Mouse (Mus musculus) embryonic facial prominence, embryonic 14.5 days (tissue): ENCODE results near the gene Timm8a1. TPM values are rescaled to one million over a fixed set of nuclear protein-coding genes. Genes with fewer than 3 reads are reported as not detected.

Experiments
- ATAC-seq: fragments of 200-750 bp; cut with Nextera tagmentation; 2 replicates; pipeline ENCODE4 v1.8.0; 2017; ENCODE audit warnings: low read depth, moderate number of reproducible peaks, moderate TSS enrichment
- DNase-seq: peaks from one replicate; pipeline ENCODE4 v3.0.0-alpha.2; 2015; ENCODE audit warnings: low spot score
- H3K27ac ChIP-seq: fragments of 300-500 bp; sonication (generic); replicated peaks from 2 replicates; pipeline ENCODE4 v1.5.1; 2014; ENCODE audit warnings: low read depth, mild to moderate bottlenecking, low read length, moderate library complexity
- H3K27me3 ChIP-seq: fragments of 300-500 bp; sonication (generic); replicated peaks from 2 replicates; pipeline ENCODE4 v1.6.1; 2014; ENCODE audit warnings: low read length; ENCODE audit not compliant: control insufficient read depth, insufficient read depth
- H3K36me3 ChIP-seq: fragments of 300-500 bp; sonication (generic); 2 replicates; pipeline ENCODE4 v1.6.1; 2014; ENCODE audit warnings: low read length, mixed read lengths; ENCODE audit not compliant: control insufficient read depth, insufficient read depth
- H3K4me1 ChIP-seq: fragments of 300-500 bp; sonication (generic); 2 replicates; pipeline ENCODE4 v1.6.1; 2014; ENCODE audit warnings: antibody characterized with exemption, low read length; ENCODE audit not compliant: control insufficient read depth, insufficient read depth
- H3K4me2 ChIP-seq: fragments of 300-500 bp; sonication (generic); 2 replicates; pipeline ENCODE4 v1.6.1; 2014; ENCODE audit warnings: low read depth, mild to moderate bottlenecking, low read length, moderate library complexity, mixed read lengths
- H3K4me3 ChIP-seq: fragments of 300-500 bp; sonication (generic); 2 replicates; pipeline ENCODE4 v1.5.1; 2014; ENCODE audit warnings: low read depth, mild to moderate bottlenecking, low read length
- H3K9ac ChIP-seq: fragments of 300-500 bp; sonication (generic); 2 replicates; pipeline ENCODE4 v1.6.1; 2014; ENCODE audit warnings: low read depth, mild to moderate bottlenecking, low read length, moderate library complexity, mixed read lengths
- H3K9me3 ChIP-seq: fragments of 300-500 bp; sonication (generic); 2 replicates; pipeline ENCODE4 v1.6.1; 2016; ENCODE audit warnings: low read length; ENCODE audit not compliant: control insufficient read depth
- WGBS: fragments of 180-500 bp; shearing (Covaris S2); extraction: QIAGEN DNeasy Blood & Tissue Kit; methylation state at CpG from one replicate; pipeline ENCODE4 v1.1.7; 2014; 5-methylcytosine and 5-hydroxymethylcytosine counted together
- polyA plus RNA-seq: library from polyadenylated mRNA; unstranded; fragments of >200 nt; fragmentation: Nextera tagmentation; extraction: Ambion mirVana; gene quantifications from 2 replicates; pipeline ENCODE4 v1.2.1, GENCODE M21; 2014

The Timm8a1 gene
- polyA plus RNA-seq = 69.9 and 70.3 TPM in 2 replicates

- no peaks in the 10 kb centered on the region for H3K36me3 ChIP-seq
- H3K4me3 ChIP-seq = peak within 1 kb of the TSS; percentile 53
- H3K9ac ChIP-seq = peak within 1 kb of the TSS; percentile 68
- no peaks in the 10 kb centered on the region for H3K27me3 ChIP-seq
- peak within 1 kb of the TSS; percentile 57 for H3K4me2 ChIP-seq
- DNase-seq (peak; percentile 55), ATAC-seq (peak; percentile 96)
- H3K27ac ChIP-seq = peak within 1 kb of the TSS; percentile 90
- no peaks in the 10 kb centered on the region for H3K4me1 ChIP-seq
- 25% methylated on average over 21 of the region's 61 CpGs for WGBS
- no peaks in the 10 kb centered on the region for H3K9me3 ChIP-seq
Measured at GRCm38 (mm10) chrX:134541145-134541954, at the start of gene Timm8a1. TSS of gene Timm8a1 (minus strand) at chrX:134541865.

GRCm38 (mm10) chrX:134589836-134590235 is 48.2 kb upstream of the Timm8a1 start:
- 47% methylated on average over 5 of the region's 5 CpGs for WGBS
- H3K4me1 ChIP-seq = no peaks in the 10 kb centered on the region
- no peaks in the 10 kb centered on the region for H3K27me3 ChIP-seq
- no peak overlapping the region for H3K4me3 ChIP-seq
- ATAC-seq (no peak), DNase-seq (no peak)
- no peaks in the 10 kb centered on the region for H3K9me3 ChIP-seq
- H3K9ac ChIP-seq = no peak overlapping the region
- H3K4me2 ChIP-seq = no peak overlapping the region
- H3K27ac ChIP-seq = no peak overlapping the region
- peaks cover 13% of the 10 kb centered on the region for H3K36me3 ChIP-seq

- Histone ChIP-seq H3K36me3 (peaks cover 13% of the 10 kb centered on the region), H3K27me3 (no peaks in the 10 kb centered on the region), H3K27ac (no peak overlapping the region), H3K9ac (no peak overlapping the region), H3K4me2 (no peak overlapping the region), H3K9me3 (no peaks in the 10 kb centered on the region), H3K4me3 (no peak overlapping the region), H3K4me1 (no peaks in the 10 kb centered on the region)
- ATAC-seq (no peak), DNase-seq (no peak)
- WGBS = 83% methylated on average over 3 of the region's 3 CpGs
Measured at GRCm38 (mm10) chrX:134588997-134589396, 47.3 kb upstream of the Timm8a1 start.

GRCm38 (mm10) chrX:134588261-134588660 is 46.6 kb upstream of the Timm8a1 start:
- Histone ChIP-seq H3K4me1 (no peaks in the 10 kb centered on the region), H3K9me3 (no peaks in the 10 kb centered on the region), H3K27ac (no peak overlapping the region), H3K4me3 (no peak overlapping the region), H3K9ac (no peak overlapping the region), H3K4me2 (no peak overlapping the region), H3K27me3 (no peaks in the 10 kb centered on the region), H3K36me3 (peaks cover 13% of the 10 kb centered on the region)
- ATAC-seq = no peak
- 88% methylated on average over 4 of the region's 4 CpGs for WGBS
- DNase-seq = no peak

- Histone ChIP-seq H3K9ac (peak overlapping the region; percentile 81), H3K4me3 (peak overlapping the region; percentile 55), H3K36me3 (peaks cover 13% of the 10 kb centered on the region), H3K4me2 (peak overlapping the region; percentile 61), H3K27ac (no peak overlapping the region), H3K27me3 (no peaks in the 10 kb centered on the region), H3K9me3 (no peaks in the 10 kb centered on the region), H3K4me1 (no peaks in the 10 kb centered on the region)
- 25% methylated on average over 8 of the region's 8 CpGs for WGBS
- ATAC-seq (no peak), DNase-seq (no peak)
Measured at GRCm38 (mm10) chrX:134586447-134586846, 44.8 kb upstream of the Timm8a1 start.

- Histone ChIP-seq H3K9me3 (no peaks in the 10 kb centered on the region), H3K4me1 (no peaks in the 10 kb centered on the region), H3K27ac (peak within 1 kb of the TSS; percentile 90), H3K27me3 (no peaks in the 10 kb centered on the region), H3K9ac (peak within 1 kb of the TSS; percentile 81), H3K4me2 (peak within 1 kb of the TSS; percentile 61), H3K4me3 (peak within 1 kb of the TSS; percentile 55), H3K36me3 (peaks cover 13% of the 10 kb centered on the region)
- ATAC-seq (peak; percentile 98), DNase-seq (peak; percentile 96)
- 27% methylated on average over 45 of the region's 45 CpGs for WGBS
Measured at GRCm38 (mm10) chrX:134585103-134586002, 43.7 kb upstream of the Timm8a1 start, which contains the start of gene Rpl36a. TSS of gene Rpl36a (plus strand) at chrX:134585654.

GRCm38 (mm10) chrX:134582888-134583669 is 41.4 kb upstream of the Timm8a1 start, which contains the start of gene Btk:
TSS of gene Btk (minus strand) at chrX:134583570.
- H3K4me3 ChIP-seq = no peak within 1 kb of the TSS
- H3K36me3 ChIP-seq = peaks cover 7% of the 10 kb centered on the region
- no peaks in the 10 kb centered on the region; the same call in 1 of the 2 replicates for H3K27me3 ChIP-seq
- 79% methylated on average over 11 of the region's 11 CpGs for WGBS
- H3K4me1 ChIP-seq = no peaks in the 10 kb centered on the region
- no peak within 1 kb of the TSS for H3K4me2 ChIP-seq
- H3K27ac ChIP-seq = no peak within 1 kb of the TSS
- no peak within 1 kb of the TSS for H3K9ac ChIP-seq
- no peak for ATAC-seq
- no peak for DNase-seq
- H3K9me3 ChIP-seq = no peaks in the 10 kb centered on the region

- ATAC-seq = no peak
- H3K9ac ChIP-seq = no peak overlapping the region
- no peak overlapping the region for H3K27ac ChIP-seq
- DNase-seq = no peak
- WGBS = 92% methylated on average over 6 of the region's 11 CpGs
- H3K9me3 ChIP-seq = no peaks in the 10 kb centered on the region
- no peak overlapping the region for H3K4me3 ChIP-seq
- H3K4me2 ChIP-seq = no peak overlapping the region
- no peaks in the 10 kb centered on the region for H3K4me1 ChIP-seq
- H3K36me3 ChIP-seq = peaks cover 3% of the 10 kb centered on the region; the same call in 1 of the 2 replicates
- H3K27me3 ChIP-seq = no peaks in the 10 kb centered on the region; the same call in 1 of the 2 replicates
Measured at GRCm38 (mm10) chrX:134582270-134582669, 40.6 kb upstream of the Timm8a1 start.
